Mouse (Mus musculus): ENCODE results near the gene Sfr1.

- no peak for TF ChIP-seq CTCF (conservative IDR thresholded peaks at IDR 0.05; ENCODE audit: low read length)
- TF ChIP-seq POU5F1 (IDR thresholded peaks at IDR 0.05; ENCODE audit: borderline replicate concordance, low read length), result no peak
Observed at GRCm38 (mm10) chr19:47752456-47752855, 21.0 kb downstream of the Sfr1 start.
